Mouse (Mus musculus) embryonic facial prominence, embryonic 11.5 days (tissue): ENCODE results near the gene Nos1ap. TPM values are rescaled to one million over a fixed set of nuclear protein-coding genes. Genes with fewer than 3 reads are reported as not detected.

Source experiments
- ATAC-seq: fragments of 200-750 bp; cut with Nextera tagmentation; replicated peaks from 2 replicates; pipeline ENCODE4 v1.8.0; 2017; ENCODE audit warnings: low read depth; ENCODE audit not compliant: insufficient number of reproducible peaks, low FRiP score, low TSS enrichment
- DNase-seq: peaks from one replicate; pipeline ENCODE4 v3.0.0-alpha.2; 2015; ENCODE audit warnings: low spot score
- H3K27ac ChIP-seq: fragments of 300-500 bp; sonication (generic); replicated peaks from 2 replicates; pipeline ENCODE4 v1.5.1; 2014; ENCODE audit warnings: mild to moderate bottlenecking, low read depth, low read length, control low read depth
- H3K27me3 ChIP-seq: fragments of 300-500 bp; sonication (generic); 2 replicates; pipeline ENCODE4 v1.6.1; 2014; ENCODE audit warnings: mild to moderate bottlenecking, low read length, moderate library complexity, mixed read lengths; ENCODE audit not compliant: control insufficient read depth, insufficient read depth
- H3K36me3 ChIP-seq: fragments of 300-500 bp; sonication (generic); replicated peaks from 2 replicates; pipeline ENCODE4 v1.6.1; 2014; ENCODE audit warnings: low read depth, mild to moderate bottlenecking, low read length, moderate library complexity, mixed read lengths; ENCODE audit not compliant: control insufficient read depth, insufficient read depth
- H3K4me1 ChIP-seq: fragments of 300-500 bp; sonication (generic); 2 replicates; pipeline ENCODE4 v1.6.1; 2014; ENCODE audit warnings: low read length, mixed read lengths; ENCODE audit not compliant: control insufficient read depth, insufficient read depth
- H3K4me2 ChIP-seq: fragments of 300-500 bp; sonication (generic); 2 replicates; pipeline ENCODE4 v1.6.1; 2014; ENCODE audit warnings: low read depth, mild to moderate bottlenecking, control low read depth, low read length, moderate library complexity
- H3K4me3 ChIP-seq: fragments of 300-500 bp; sonication (generic); 2 replicates; pipeline ENCODE4 v1.5.1; 2014; ENCODE audit warnings: low read depth, low read length, control low read depth
- H3K9ac ChIP-seq: fragments of 300-500 bp; sonication (generic); replicated peaks from 2 replicates; pipeline ENCODE4 v1.6.1; 2014; ENCODE audit warnings: mild to moderate bottlenecking, control low read depth, low read length
- H3K9me3 ChIP-seq: fragments of 300-500 bp; sonication (generic); replicated peaks from 2 replicates; pipeline ENCODE4 v1.6.1; 2016; ENCODE audit warnings: mild to moderate bottlenecking, low read length, inconsistent platforms, mixed read lengths; ENCODE audit not compliant: control insufficient read depth
- WGBS: fragments of 180-500 bp; shearing (Covaris S2); extraction: QIAGEN DNeasy Blood & Tissue Kit; methylation state at CpG from one replicate; pipeline ENCODE4 v1.1.7; 2014; 5-methylcytosine and 5-hydroxymethylcytosine counted together
- polyA plus RNA-seq: library from polyadenylated mRNA; unstranded; fragments of >200 nt; fragmentation: Nextera tagmentation; extraction: Ambion mirVana; gene quantifications from 2 replicates; pipeline ENCODE4 v1.2.1, GENCODE M21; 2014

Nos1ap gene
- polyA plus RNA-seq, 1 experiment from 2014 or later = 5.1 TPM

DNA sequence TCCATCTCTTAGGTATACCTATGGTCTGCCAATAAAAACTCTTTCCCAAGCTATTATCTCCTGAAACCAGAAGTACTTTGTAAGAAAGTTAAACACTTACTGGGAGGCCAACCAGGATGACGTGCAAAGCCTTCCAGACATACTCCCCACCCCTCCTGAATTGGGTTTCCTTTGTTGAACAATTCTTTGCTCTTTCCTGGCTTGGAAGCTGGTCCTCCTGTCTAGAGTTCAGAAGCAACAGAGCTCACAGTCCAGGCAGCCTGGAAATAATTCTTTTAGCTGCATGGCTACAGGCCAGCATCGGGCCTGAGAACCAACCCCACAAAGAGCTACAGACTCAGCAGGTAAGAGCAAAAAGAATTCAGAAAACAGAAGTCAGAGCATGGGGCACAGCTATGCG is 243.4 kb downstream of the Nos1ap start:
- Histone ChIP-seq H3K27ac (no peak overlapping the region), H3K9me3 (no peaks in the 10 kb centered on the region), H3K9ac (no peak overlapping the region), H3K36me3 (no peaks in the 10 kb centered on the region), H3K4me1 (no peaks in the 10 kb centered on the region), H3K4me3 (no peak overlapping the region), H3K4me2 (no peak overlapping the region), H3K27me3 (no peaks in the 10 kb centered on the region)
- ATAC-seq (no peak), DNase-seq (no peak)
- WGBS = 63% methylated on average over 3 of the region's 3 CpGs

DNA sequence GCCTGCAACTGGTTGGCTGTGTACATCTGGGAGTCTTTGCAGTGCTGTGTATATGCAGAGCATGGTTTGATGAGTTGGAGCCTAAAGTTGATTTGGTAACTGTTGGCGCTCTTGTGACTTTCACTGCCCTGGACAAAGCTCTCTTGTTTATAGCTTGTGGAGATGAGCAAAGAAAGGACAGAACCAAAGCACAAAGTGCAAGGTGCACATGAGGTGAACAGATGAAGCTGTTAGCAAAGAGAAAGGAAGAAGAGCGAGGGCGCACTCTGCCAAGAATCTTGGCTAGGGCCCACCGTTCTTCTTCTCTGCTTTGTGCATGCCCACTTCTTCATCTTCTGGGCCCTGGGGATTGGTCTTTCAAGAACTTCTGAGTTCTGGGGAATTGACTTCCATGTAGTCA is 245.8 kb downstream of the Nos1ap start:
- Histone ChIP-seq H3K4me3 (no peak overlapping the region), H3K4me1 (no peaks in the 10 kb centered on the region), H3K36me3 (no peaks in the 10 kb centered on the region), H3K9me3 (no peaks in the 10 kb centered on the region), H3K27ac (no peak overlapping the region), H3K27me3 (no peaks in the 10 kb centered on the region), H3K9ac (no peak overlapping the region), H3K4me2 (no peak overlapping the region)
- DNase-seq = no peak
- no peak for ATAC-seq
- 97% methylated on average over 4 of the region's 4 CpGs for WGBS

DNA sequence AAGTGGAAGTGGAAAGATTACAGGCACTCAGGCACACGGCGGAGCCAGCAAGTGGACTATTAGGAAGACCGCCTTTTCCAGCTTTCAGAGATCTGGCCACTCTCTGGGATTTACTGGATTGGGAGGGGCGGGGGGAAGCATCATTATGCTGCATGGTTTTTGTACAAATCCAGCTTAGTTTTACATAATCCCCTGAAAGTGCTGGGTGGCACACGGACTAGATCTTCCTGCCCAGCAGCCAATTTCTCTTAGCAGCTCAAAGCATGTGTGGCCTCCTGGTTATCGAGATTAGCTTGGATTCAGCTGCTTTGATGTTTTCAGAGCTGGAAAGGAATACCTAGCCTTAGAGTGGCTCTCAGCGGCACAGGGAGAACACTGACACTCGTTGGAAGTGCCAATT is 246.6 kb downstream of the Nos1ap start:
- Histone ChIP-seq H3K36me3 (no peaks in the 10 kb centered on the region), H3K4me1 (no peaks in the 10 kb centered on the region), H3K4me2 (no peak overlapping the region), H3K9ac (no peak overlapping the region), H3K27me3 (no peaks in the 10 kb centered on the region), H3K27ac (no peak overlapping the region), H3K9me3 (no peaks in the 10 kb centered on the region), H3K4me3 (no peak overlapping the region)
- ATAC-seq (no peak), DNase-seq (no peak)
- WGBS = 63% methylated on average over 8 of the region's 8 CpGs

DNA sequence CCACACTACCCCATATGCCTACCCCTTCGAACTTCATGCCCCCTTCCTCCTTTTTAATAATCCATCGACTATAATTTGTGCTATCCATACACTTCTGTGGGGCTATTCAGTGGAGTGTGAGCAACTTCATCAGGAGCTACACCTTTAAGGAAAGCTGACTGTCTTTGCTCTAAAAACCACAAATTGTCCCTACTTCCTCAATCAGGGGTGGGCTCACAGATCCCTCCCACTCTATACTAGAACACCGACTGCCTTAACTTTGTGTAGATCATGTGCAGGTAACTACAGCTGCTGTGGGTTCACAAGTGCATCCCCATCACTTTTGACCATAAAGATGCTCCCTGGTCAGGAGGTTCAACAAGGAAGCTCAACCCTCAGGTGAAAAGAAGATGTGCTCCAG is 249.7 kb downstream of the Nos1ap start:
- WGBS = 85% methylated on average over 3 of the region's 3 CpGs
- H3K4me2 ChIP-seq = no peak overlapping the region
- H3K36me3 ChIP-seq = no peaks in the 10 kb centered on the region
- no peaks in the 10 kb centered on the region for H3K9me3 ChIP-seq
- DNase-seq = no peak
- H3K27ac ChIP-seq = no peak overlapping the region
- no peak overlapping the region for H3K4me3 ChIP-seq
- no peak overlapping the region for H3K9ac ChIP-seq
- no peaks in the 10 kb centered on the region for H3K27me3 ChIP-seq
- no peaks in the 10 kb centered on the region for H3K4me1 ChIP-seq
- no peak for ATAC-seq

DNA sequence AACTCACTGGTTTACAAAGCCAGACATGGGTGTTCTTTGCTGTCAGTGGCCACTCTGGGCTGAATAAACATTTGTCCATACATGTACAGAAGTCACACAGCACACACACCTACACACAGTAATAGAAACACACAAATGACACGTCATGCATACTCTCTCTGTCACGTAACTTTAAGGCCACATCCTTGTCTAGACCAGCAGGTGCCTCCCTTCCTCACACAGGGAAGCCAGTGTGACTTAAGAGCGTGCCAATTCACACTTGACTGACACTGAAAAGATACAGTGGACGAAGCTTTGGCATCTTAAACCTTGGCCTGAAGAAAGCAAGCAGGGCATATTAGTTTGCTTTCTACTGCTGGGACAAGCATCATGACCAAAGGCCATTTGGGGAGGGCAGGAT is 256.9 kb downstream of the Nos1ap start:
- H3K36me3 ChIP-seq = no peaks in the 10 kb centered on the region
- H3K4me3 ChIP-seq = no peak overlapping the region
- H3K4me1 ChIP-seq = no peaks in the 10 kb centered on the region
- 86% methylated on average over 4 of the region's 4 CpGs for WGBS
- no peak overlapping the region for H3K4me2 ChIP-seq
- H3K27me3 ChIP-seq = no peaks in the 10 kb centered on the region
- ATAC-seq (no peak), DNase-seq (no peak)
- no peaks in the 10 kb centered on the region for H3K9me3 ChIP-seq
- H3K27ac ChIP-seq = no peak overlapping the region
- H3K9ac ChIP-seq = no peak overlapping the region

DNA sequence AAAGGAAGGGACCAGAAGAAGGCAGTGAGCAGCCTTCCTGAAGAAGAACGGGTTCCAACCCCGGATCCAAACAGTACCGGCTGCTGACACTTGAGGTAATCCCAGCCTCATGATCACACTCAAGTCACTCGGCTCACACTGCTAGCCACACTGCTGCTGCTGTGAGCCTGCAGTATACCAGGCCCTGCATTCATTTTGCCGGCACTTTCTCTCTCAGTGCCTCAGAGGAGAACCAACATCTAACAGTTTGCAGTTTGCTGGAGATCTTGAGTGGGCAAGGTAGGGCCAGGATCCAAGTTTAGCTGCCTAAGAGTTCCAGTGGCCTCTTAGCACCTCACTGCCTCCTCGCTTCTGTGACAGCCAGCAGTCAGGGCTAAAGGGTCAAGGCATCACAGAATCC is 257.7 kb downstream of the Nos1ap start:
- Histone ChIP-seq H3K27me3 (no peaks in the 10 kb centered on the region), H3K4me2 (no peak overlapping the region), H3K9ac (no peak overlapping the region), H3K36me3 (no peaks in the 10 kb centered on the region), H3K4me1 (no peaks in the 10 kb centered on the region), H3K27ac (no peak overlapping the region), H3K9me3 (no peaks in the 10 kb centered on the region), H3K4me3 (no peak overlapping the region)
- DNase-seq (no peak), ATAC-seq (no peak)
- WGBS = 71% methylated on average over 6 of the region's 6 CpGs

DNA sequence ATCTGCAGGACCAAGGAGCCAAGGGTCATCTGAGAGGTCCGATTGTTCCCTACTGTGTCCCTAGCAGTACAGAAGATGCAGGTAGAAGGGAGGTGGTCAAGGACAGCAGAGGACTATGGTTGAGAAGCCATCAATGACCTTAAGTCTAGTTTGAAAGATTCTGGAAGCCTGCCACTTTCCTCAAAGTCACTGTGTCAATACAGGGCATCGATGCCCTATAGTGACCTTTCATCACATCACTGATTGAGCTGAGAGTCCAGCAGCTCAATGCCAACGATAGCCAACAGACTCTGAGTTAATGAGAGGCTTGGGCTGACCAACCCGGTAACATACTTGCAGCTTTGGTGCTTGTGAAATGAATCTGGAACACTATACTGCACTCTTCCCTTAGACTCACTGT is 264.4 kb downstream of the Nos1ap start:
- no peak overlapping the region for H3K27ac ChIP-seq
- no peaks in the 10 kb centered on the region for H3K27me3 ChIP-seq
- DNase-seq = no peak
- no peak overlapping the region for H3K9ac ChIP-seq
- 88% methylated on average over 4 of the region's 4 CpGs for WGBS
- H3K9me3 ChIP-seq = no peaks in the 10 kb centered on the region
- H3K4me3 ChIP-seq = no peak overlapping the region
- no peaks in the 10 kb centered on the region for H3K4me1 ChIP-seq
- ATAC-seq = no peak
- no peaks in the 10 kb centered on the region for H3K36me3 ChIP-seq
- no peak overlapping the region for H3K4me2 ChIP-seq

DNA sequence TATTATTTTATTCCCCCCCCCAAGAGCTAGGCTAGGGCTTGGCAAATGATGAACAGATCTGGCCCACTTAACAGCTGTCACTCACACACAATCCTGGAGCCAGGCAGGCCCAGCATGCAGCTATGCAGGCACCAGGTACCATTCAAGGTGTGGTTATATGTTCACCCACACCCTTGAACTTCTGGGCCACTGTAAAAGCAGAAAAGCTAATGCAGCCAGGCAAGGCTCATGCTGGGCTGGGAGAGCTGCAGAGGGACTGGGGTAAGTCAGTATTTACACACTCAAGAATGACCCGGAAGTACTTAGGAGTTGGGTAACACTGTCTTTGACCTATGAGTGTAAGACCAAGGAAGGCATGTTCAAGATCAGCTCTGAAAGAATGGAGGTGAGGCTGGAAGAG is 265.3 kb downstream of the Nos1ap start:
- Histone ChIP-seq H3K9ac (no peak overlapping the region), H3K4me2 (no peak overlapping the region), H3K36me3 (no peaks in the 10 kb centered on the region), H3K9me3 (no peaks in the 10 kb centered on the region), H3K4me3 (no peak overlapping the region), H3K27ac (no peak overlapping the region), H3K27me3 (no peaks in the 10 kb centered on the region), H3K4me1 (no peaks in the 10 kb centered on the region)
- 88% methylated on average over 1 of the region's 1 CpGs for WGBS
- no peak for ATAC-seq
- no peak for DNase-seq

DNA sequence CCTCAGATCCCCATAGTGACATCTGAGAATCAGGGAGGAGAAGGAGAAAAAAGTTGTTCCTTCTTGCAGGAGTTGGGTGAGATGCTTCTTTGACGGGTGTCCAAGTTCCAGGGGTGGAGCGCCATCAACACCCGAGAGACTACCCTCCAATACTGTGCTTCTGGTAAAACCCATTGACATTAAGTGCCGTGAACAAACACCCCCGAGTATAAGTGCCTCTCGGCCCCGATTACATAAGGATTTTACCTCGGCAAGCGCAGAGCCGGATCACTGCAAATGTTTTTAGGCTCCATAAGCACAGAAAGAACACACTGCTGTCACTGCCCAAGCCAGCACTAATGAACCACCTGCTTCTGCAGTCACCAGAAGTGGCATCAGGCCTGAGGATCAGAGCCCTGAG is 266.7 kb downstream of the Nos1ap start:
- H3K9ac ChIP-seq = no peak overlapping the region
- H3K36me3 ChIP-seq = no peaks in the 10 kb centered on the region
- no peak overlapping the region for H3K4me2 ChIP-seq
- DNase-seq (no peak), ATAC-seq (no peak)
- no peak overlapping the region for H3K4me3 ChIP-seq
- H3K4me1 ChIP-seq = no peaks in the 10 kb centered on the region
- WGBS = 89% methylated on average over 10 of the region's 10 CpGs
- no peaks in the 10 kb centered on the region for H3K9me3 ChIP-seq
- H3K27ac ChIP-seq = no peak overlapping the region
- H3K27me3 ChIP-seq = no peaks in the 10 kb centered on the region
